Mouse (Mus musculus): ENCODE measurements around the gene Klf15.

Gene Klf15

GRCm38 (mm10) chr6:90462181-90462706, at the start of gene Klf15:
TSS of gene Klf15 (plus strand) at chr6:90462576.
- DNase-seq (ENCODE audit: low read depth, low spot score): no peak

- peak; percentile 86 for DNase-seq (ENCODE audit: low read depth, low spot score)
These were observed 39.8 kb upstream of the Klf15 start for GRCm38 (mm10) chr6:90422565-90422964.

DNA sequence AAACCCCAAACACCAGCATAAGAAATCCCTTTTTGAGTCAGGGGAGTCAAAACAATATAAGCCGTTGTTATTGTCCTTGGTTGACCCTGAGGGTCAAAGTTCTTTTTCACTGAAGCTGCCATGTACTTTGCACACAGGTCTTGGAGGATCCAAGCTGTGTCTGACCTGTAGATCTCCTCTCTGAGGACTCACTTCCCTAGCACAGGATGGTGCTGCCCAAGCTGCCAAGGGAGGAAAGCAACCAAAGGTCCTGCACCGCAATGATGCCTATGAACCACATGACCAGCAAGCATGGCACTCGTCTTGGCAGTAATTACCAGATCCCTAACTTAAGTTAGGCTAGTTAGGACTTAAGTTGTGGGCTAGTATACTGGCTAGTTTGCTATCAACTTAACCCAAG, 37.0 kb upstream of the Klf15 start:
- DNase-seq (ENCODE audit: low read depth, low spot score): no peak

- DNase-seq (ENCODE audit: low read depth, low spot score): no peak
These were observed 36.4 kb upstream of the Klf15 start for GRCm38 (mm10) chr6:90426003-90426402.

DNA sequence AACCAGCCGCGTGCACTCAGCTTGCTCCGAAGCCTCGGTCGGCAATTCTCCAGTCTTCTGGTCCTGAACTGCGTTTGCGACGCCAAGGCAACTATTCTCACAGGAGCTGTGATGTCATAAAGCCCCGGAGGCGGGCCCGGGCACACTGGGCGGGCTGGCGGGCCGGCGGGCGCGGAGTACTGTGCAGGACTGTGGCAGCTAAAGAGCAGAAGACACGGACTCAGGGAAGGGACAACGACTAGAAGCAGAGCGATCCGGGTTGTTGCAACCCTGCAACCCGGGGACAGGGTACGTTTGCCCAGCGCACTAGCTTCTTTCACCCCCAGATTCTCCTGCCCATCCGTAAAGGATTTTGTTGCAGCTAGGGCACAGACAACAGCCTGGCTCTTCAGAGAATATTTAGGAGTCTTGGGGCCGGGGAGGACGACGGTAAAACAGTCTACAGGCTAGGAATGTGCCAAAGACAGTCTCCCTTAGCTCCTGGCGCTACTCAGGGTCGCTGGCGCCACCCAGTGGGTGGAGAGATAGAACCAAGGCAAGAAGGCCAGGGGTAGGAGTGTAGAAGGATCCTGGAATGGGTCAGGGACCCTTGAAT, 33.9 kb upstream of the Klf15 start, which contains the start of gene Cfap100:
Cfap100 (minus strand) TSS at position 418 of the 595 bp plus-strand sequence.
- peak; percentile 36 for DNase-seq (ENCODE audit: low read depth, low spot score)

- DNase-seq (ENCODE audit: low read depth, low spot score): no peak
These were observed 32.5 kb upstream of the Klf15 start for GRCm38 (mm10) chr6:90429911-90430310.

DNA sequence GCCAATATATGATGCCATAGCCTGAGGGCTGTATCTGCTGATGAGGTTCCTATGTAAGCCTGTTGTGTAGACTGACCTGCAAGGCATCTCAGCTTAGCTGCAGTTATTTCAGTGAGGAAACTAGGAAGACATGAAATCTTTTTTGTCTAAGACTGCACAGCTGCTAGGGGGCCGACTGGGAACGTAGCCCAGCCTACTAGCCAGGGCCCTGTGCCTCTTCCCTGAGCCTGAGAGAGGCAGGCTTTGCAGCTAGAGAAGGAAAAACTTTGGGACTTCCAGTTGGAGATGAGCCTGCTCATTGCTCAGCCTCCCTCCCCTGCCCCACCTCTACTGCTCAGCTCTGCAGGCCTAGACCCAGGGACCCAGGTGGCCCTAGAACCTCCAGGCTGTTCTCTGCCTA, 30.9 kb upstream of the Klf15 start:
- no peak for DNase-seq (ENCODE audit: low read depth, low spot score)

DNA sequence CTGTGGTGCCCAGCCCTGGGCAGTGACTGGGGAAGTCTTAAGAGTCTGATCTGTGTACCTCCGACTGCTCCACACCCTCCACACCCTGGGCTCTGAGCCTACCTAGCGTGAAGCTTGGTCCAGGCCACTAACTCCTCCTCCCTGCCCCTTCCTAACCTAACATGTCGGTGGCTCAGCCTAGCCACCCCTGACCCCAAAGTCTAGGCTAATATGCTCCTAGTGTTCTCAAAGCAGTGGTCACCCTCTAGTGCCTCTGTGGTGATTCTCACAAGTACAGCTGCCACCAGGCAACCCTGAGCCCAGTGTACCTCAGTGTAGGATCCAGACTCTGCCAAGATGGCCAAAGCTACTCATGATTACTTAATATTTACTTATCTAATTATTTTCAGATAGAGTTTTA, 27.7 kb upstream of the Klf15 start:
- no peak for DNase-seq (ENCODE audit: low read depth, low spot score)

DNA sequence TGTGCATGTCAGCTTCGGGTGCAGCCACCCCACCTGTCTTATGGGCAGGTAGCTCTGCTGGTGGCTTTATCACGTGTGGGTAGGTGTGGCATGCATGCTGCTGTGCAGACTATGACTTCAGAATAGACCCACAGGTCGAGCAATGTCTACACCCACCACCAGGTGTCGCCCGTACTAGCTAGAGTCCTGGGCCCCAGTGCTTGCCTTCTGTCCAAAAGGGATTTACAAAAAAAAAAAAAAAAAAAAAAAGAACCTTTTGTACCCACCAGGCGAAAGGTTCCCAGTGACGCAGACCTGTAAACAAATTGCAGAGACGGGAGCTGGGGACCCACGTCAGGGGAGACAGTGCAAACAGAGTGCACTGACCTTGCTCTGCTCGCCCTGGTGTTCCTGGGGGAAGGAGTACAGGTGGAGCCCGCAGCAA, 27.2 kb upstream of the Klf15 start:
- DNase-seq (ENCODE audit: low read depth, low spot score): peak; percentile 49

DNA sequence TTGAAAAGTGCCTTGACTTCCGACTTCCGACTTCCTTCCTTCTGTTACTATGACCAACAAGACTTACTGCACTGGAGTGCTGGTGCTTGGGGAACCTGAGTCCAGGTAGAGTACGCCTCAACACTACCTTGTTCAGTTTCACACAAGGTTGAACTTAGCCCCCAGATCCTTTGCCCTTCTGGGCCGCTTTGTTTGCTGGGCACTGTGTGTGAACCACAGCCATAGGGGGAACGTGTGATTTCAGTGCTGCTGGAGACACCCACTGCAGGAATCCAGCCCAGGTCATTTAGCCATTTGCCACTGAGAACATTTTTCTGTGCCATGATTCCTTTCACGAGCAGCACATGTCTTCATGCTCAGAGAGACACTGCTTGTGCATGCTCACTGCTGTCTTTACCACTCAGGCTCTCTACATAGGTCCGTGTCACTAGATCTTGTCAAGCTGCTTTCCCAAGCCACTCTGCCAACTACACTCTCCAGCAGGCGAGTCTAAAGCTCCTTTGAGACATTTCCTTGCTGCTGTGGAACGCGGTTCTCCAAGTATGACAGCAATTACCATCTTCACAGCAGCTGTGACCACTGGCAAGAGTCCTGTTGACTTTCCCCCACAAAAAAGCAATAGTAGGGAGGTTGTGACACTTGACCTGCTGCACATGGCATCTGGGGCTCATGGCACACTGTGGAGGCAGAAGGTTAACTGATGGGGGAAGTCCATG, 26.0 kb upstream of the Klf15 start:
- no peak for DNase-seq (ENCODE audit: low read depth, low spot score)

GRCm38 (mm10) chr6:90437041-90437440, 25.3 kb upstream of the Klf15 start:
- DNase-seq (ENCODE audit: low read depth, low spot score): no peak

- DNase-seq (ENCODE audit: low read depth, low spot score): no peak
These were observed 15.5 kb upstream of the Klf15 start for GRCm38 (mm10) chr6:90446883-90447282.

DNA sequence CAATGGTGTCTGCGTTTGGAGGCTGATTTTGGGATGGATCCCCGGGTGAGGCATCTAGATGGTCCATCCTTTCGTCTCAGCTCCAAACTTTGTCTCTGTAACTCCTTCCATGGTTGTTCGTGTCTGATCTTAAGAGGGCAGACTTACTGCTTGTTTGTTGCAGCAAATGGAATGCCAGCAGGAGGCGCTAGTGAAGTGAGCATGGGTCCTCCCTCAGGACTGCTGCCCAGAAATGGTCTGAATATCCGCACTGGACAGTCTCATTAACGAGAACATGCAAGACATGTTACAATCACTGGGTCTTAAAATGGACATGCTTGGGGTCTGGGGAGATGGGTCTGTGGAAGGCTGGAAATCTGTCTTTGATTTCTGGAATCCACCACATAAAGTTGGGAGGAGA, 12.2 kb upstream of the Klf15 start:
- DNase-seq (ENCODE audit: low read depth, low spot score): no peak

- no peak for DNase-seq (ENCODE audit: low read depth, low spot score)
These were observed 11.7 kb upstream of the Klf15 start for GRCm38 (mm10) chr6:90450697-90451096.

GRCm38 (mm10) chr6:90451512-90451911, 10.9 kb upstream of the Klf15 start:
- no peak for DNase-seq (ENCODE audit: low read depth, low spot score)

DNA sequence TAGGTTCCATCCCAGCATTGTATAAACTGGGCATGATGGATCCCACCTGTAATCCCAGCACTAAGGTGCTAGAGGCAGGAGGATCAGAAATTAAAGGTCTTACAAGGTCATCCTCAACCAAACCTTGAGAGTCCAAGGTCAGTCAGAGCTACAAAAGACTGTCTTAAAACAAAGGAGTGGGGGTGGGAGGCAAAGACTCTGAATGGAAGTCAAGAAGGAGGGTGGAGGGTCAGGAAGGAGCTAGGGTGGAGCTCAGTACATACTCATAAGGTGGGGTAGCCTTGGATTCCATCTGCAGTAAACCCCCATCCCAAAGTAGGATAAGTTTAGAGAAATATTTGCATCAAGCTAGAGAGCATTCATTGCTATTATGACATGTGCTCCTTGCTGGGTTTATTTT, 9.8 kb upstream of the Klf15 start:
- DNase-seq (ENCODE audit: low read depth, low spot score): no peak

DNA sequence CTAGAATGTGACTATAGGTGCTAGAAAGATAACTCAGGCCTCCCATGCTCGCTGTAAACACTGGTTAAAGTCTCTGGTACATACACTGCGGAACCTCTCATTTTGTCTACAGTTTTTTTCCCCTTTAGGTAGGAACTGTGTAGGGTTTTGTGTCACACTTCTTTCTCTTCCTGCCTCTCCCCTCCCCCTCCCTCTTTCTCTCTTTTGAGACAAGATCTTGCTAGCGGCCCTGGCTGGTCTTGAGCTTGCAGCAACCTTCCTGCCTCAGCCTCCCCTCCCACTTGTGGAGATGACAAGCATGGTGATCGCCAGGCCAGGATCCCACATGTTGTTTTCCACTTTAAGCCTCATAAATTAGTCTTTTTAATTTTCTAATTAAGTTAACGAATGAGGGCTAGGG, 8.6 kb upstream of the Klf15 start:
- no peak for DNase-seq (ENCODE audit: low read depth, low spot score)

- DNase-seq (ENCODE audit: low read depth, low spot score): no peak
These were observed 5.0 kb upstream of the Klf15 start for GRCm38 (mm10) chr6:90457421-90457820.

- DNase-seq (ENCODE audit: low read depth, low spot score): no peak
These were observed 1.2 kb upstream of the Klf15 start for GRCm38 (mm10) chr6:90461181-90461580.

GRCm38 (mm10) chr6:90461771-90462170, 605 bp upstream of the Klf15 start:
- DNase-seq (ENCODE audit: low read depth, low spot score): no peak

- no peak for DNase-seq (ENCODE audit: low read depth, low spot score)
These were observed 458 bp downstream of the Klf15 start for GRCm38 (mm10) chr6:90462841-90463227.

GRCm38 (mm10) chr6:90463228-90463862, 969 bp downstream of the Klf15 start:
- DNase-seq (ENCODE audit: low read depth, low spot score): no peak

All from WW6 (cell line).